Mouse (Mus musculus) heart, postnatal 0 days (tissue): ENCODE measurements around the gene Slc23a3.

Experiments used
- CTCF ChIP-seq: IDR thresholded peaks from 2 replicates; pipeline ENCODE4 v1.5.1; 2016; ENCODE audit warnings: antibody characterized with exemption, control low read depth, low read depth
- EP300 ChIP-seq: IDR thresholded peaks from 2 replicates; pipeline ENCODE4 v1.6.1; 2016; ENCODE audit warnings: antibody characterized with exemption, low read depth

DNA sequence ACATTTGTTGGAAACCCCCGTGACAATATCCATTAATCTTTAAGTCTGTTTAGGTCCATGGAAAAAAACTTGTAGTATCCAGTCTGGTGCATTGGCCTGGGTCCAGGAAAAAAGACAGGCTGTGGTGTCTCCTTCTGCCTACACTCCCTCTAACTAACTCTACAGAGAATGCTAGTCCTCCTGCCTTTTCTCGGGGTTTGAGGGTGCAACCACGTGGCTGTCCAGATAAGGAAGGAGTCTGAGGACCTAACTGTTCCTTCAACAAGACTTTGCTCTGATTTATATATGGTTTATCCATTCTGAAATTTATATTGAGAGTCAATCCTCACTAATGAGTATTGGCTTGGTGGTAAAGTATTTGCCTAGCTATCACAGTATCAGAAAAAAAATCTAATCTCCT lies 22.1 kb upstream of the Slc23a3 start:
- TF ChIP-seq CTCF (no peak), EP300 (no peak)
